Mouse (Mus musculus) megakaryocyte, embryonic 14.5 days (primary cell): ENCODE data around the gene Rnf126.

Experiments
- FLI1 ChIP-seq: IDR thresholded peaks from 2 replicates; pipeline ENCODE4 v1.6.1; 2012; ENCODE audit warnings: low read length, inconsistent platforms, mixed read lengths
- GATA1 ChIP-seq: IDR thresholded peaks from 3 replicates; pipeline ENCODE4 v1.6.1; 2012; ENCODE audit warnings: mixed read lengths, low read length, inconsistent platforms, borderline replicate concordance

GRCm38 (mm10) chr10:79794491-79794931 is 27.8 kb upstream of the Rnf126 start:
- TF ChIP-seq GATA1 = no peak
- TF ChIP-seq FLI1 = no peak
